Mouse (Mus musculus): ENCODE data around the gene Gm11027. TPM values are rescaled to one million over a fixed set of nuclear protein-coding genes. Genes with fewer than 3 reads are reported as not detected.

The Gm11027 gene
- polyA plus RNA-seq, 1 experiment from 2014 or later: not detected

- Histone ChIP-seq H3K27ac (ENCODE audit: low read depth, low read length) (no peak overlapping the region), H3K9me3 (ENCODE audit: control insufficient read depth, low read length) (no peaks in the 10 kb centered on the region), H3K4me1 (ENCODE audit: control insufficient read depth, insufficient read depth, low read length) (no peaks in the 10 kb centered on the region), H3K4me3 (ENCODE audit: low read depth, low read length) (no peak overlapping the region), H3K36me3 (ENCODE audit: control insufficient read depth, insufficient read depth, low read length) (no peaks in the 10 kb centered on the region), H3K4me2 (no peak overlapping the region), H3K27me3 (ENCODE audit: control insufficient read depth, insufficient read depth, low read length) (no peaks in the 10 kb centered on the region), H3K9ac (ENCODE audit: low read length) (no peak overlapping the region)
- ATAC-seq (ENCODE audit: low FRiP score) (no peak), DNase-seq (ENCODE audit: low spot score, missing footprints) (no peak)
- 94% methylated on average over 2 of the region's 2 CpGs for WGBS
Measured at GRCm38 (mm10) chr12:116271071-116271470, 4.1 kb upstream of the Gm11027 start.

GRCm38 (mm10) chr12:116273733-116274132 is 1.5 kb upstream of the Gm11027 start:
- H3K4me1 ChIP-seq (ENCODE audit: control insufficient read depth, insufficient read depth, low read length): no peaks in the 10 kb centered on the region
- H3K9ac ChIP-seq (ENCODE audit: low read length): no peak overlapping the region
- DNase-seq (ENCODE audit: low spot score, missing footprints): no peak
- no peaks in the 10 kb centered on the region for H3K36me3 ChIP-seq (ENCODE audit: control insufficient read depth, insufficient read depth, low read length)
- 57% methylated on average over 1 of the region's 1 CpGs for WGBS
- H3K4me2 ChIP-seq: no peak overlapping the region
- no peak overlapping the region for H3K4me3 ChIP-seq (ENCODE audit: low read depth, low read length)
- H3K9me3 ChIP-seq (ENCODE audit: control insufficient read depth, low read length): no peaks in the 10 kb centered on the region
- H3K27me3 ChIP-seq (ENCODE audit: control insufficient read depth, insufficient read depth, low read length): no peaks in the 10 kb centered on the region
- H3K27ac ChIP-seq (ENCODE audit: low read depth, low read length): no peak overlapping the region
- ATAC-seq (ENCODE audit: low FRiP score): no peak

GRCm38 (mm10) chr12:116275631-116276030 is 445 bp downstream of the Gm11027 start:
- ATAC-seq (ENCODE audit: low FRiP score) (no peak), DNase-seq (ENCODE audit: low spot score, missing footprints) (no peak)
- Histone ChIP-seq H3K9ac (ENCODE audit: low read length) (no peak overlapping the region), H3K27ac (ENCODE audit: low read depth, low read length) (no peak overlapping the region), H3K27me3 (ENCODE audit: control insufficient read depth, insufficient read depth, low read length) (no peaks in the 10 kb centered on the region), H3K9me3 (ENCODE audit: control insufficient read depth, low read length) (no peaks in the 10 kb centered on the region), H3K4me1 (ENCODE audit: control insufficient read depth, insufficient read depth, low read length) (no peaks in the 10 kb centered on the region), H3K4me3 (ENCODE audit: low read depth, low read length) (no peak overlapping the region), H3K36me3 (ENCODE audit: control insufficient read depth, insufficient read depth, low read length) (no peaks in the 10 kb centered on the region), H3K4me2 (no peak overlapping the region)
- 93% methylated on average over 4 of the region's 4 CpGs for WGBS

GRCm38 (mm10) chr12:116276961-116277360 is 1.8 kb downstream of the Gm11027 start:
- DNase-seq (ENCODE audit: low spot score, missing footprints) (no peak), ATAC-seq (ENCODE audit: low FRiP score) (no peak)
- no peak overlapping the region for H3K27ac ChIP-seq (ENCODE audit: low read depth, low read length)
- no peaks in the 10 kb centered on the region for H3K36me3 ChIP-seq (ENCODE audit: control insufficient read depth, insufficient read depth, low read length)
- H3K4me1 ChIP-seq (ENCODE audit: control insufficient read depth, insufficient read depth, low read length): peaks cover under 1% of the 10 kb centered on the region; the same call in 1 of the 2 replicates
- H3K4me2 ChIP-seq: no peak overlapping the region
- no peaks in the 10 kb centered on the region for H3K27me3 ChIP-seq (ENCODE audit: control insufficient read depth, insufficient read depth, low read length)
- H3K4me3 ChIP-seq (ENCODE audit: low read depth, low read length): no peak overlapping the region
- H3K9me3 ChIP-seq (ENCODE audit: control insufficient read depth, low read length): no peaks in the 10 kb centered on the region
- WGBS: 87% methylated on average over 2 of the region's 2 CpGs
- no peak overlapping the region for H3K9ac ChIP-seq (ENCODE audit: low read length)

- WGBS: 94% methylated on average over 1 of the region's 1 CpGs
- Histone ChIP-seq H3K9me3 (ENCODE audit: control insufficient read depth, low read length) (no peaks in the 10 kb centered on the region), H3K9ac (ENCODE audit: low read length) (no peak overlapping the region), H3K4me1 (ENCODE audit: control insufficient read depth, insufficient read depth, low read length) (peaks cover 3% of the 10 kb centered on the region), H3K27ac (ENCODE audit: low read depth, low read length) (no peak overlapping the region), H3K36me3 (ENCODE audit: control insufficient read depth, insufficient read depth, low read length) (no peaks in the 10 kb centered on the region), H3K27me3 (ENCODE audit: control insufficient read depth, insufficient read depth, low read length) (no peaks in the 10 kb centered on the region), H3K4me3 (ENCODE audit: low read depth, low read length) (no peak overlapping the region), H3K4me2 (no peak overlapping the region)
- DNase-seq (ENCODE audit: low spot score, missing footprints): no peak
- ATAC-seq (ENCODE audit: low FRiP score): no peak
Measured at GRCm38 (mm10) chr12:116278541-116278940, 3.4 kb downstream of the Gm11027 start.

GRCm38 (mm10) chr12:116279181-116279580 is 4.0 kb downstream of the Gm11027 start:
- 84% methylated on average over 2 of the region's 2 CpGs for WGBS

GRCm38 (mm10) chr12:116280149-116280652 is 5.0 kb downstream of the Gm11027 start:
- H3K27ac ChIP-seq (ENCODE audit: low read depth, low read length): peak overlapping the region; percentile 94
- no peaks in the 10 kb centered on the region for H3K27me3 ChIP-seq (ENCODE audit: control insufficient read depth, insufficient read depth, low read length)
- H3K9ac ChIP-seq (ENCODE audit: low read length): peak overlapping the region; percentile 82
- H3K4me2 ChIP-seq: peak overlapping the region; percentile 96
- ATAC-seq (ENCODE audit: low FRiP score): no peak
- no peaks in the 10 kb centered on the region for H3K36me3 ChIP-seq (ENCODE audit: control insufficient read depth, insufficient read depth, low read length)
- peak overlapping the region; percentile 95 for H3K4me3 ChIP-seq (ENCODE audit: low read depth, low read length)
- no peaks in the 10 kb centered on the region for H3K9me3 ChIP-seq (ENCODE audit: control insufficient read depth, low read length)
- no peak for DNase-seq (ENCODE audit: low spot score, missing footprints)
- WGBS: 0% methylated on average over 7 of the region's 7 CpGs
- peaks cover 3% of the 10 kb centered on the region for H3K4me1 ChIP-seq (ENCODE audit: control insufficient read depth, insufficient read depth, low read length)

More at GRCm38 (mm10) chr12:116279181-116279580, 4.0 kb downstream of the Gm11027 start:
- ATAC-seq (ENCODE audit: low FRiP score) (no peak), DNase-seq (ENCODE audit: low spot score, missing footprints) (no peak)
- Histone ChIP-seq H3K4me3 (ENCODE audit: low read depth, low read length) (no peak overlapping the region), H3K4me2 (no peak overlapping the region), H3K27me3 (ENCODE audit: control insufficient read depth, insufficient read depth, low read length) (no peaks in the 10 kb centered on the region), H3K36me3 (ENCODE audit: control insufficient read depth, insufficient read depth, low read length) (no peaks in the 10 kb centered on the region), H3K27ac (ENCODE audit: low read depth, low read length) (no peak overlapping the region), H3K4me1 (ENCODE audit: control insufficient read depth, insufficient read depth, low read length) (peaks cover 3% of the 10 kb centered on the region), H3K9ac (ENCODE audit: low read length) (no peak overlapping the region), H3K9me3 (ENCODE audit: control insufficient read depth, low read length) (no peaks in the 10 kb centered on the region)

- DNase-seq (ENCODE audit: low spot score, missing footprints): peak; percentile 100
- under 1% methylated on average over 64 of the region's 68 CpGs for WGBS
- H3K27me3 ChIP-seq (ENCODE audit: control insufficient read depth, insufficient read depth, low read length): no peaks in the 10 kb centered on the region
- peaks cover 3% of the 10 kb centered on the region for H3K4me1 ChIP-seq (ENCODE audit: control insufficient read depth, insufficient read depth, low read length)
- H3K9ac ChIP-seq (ENCODE audit: low read length): peak within 1 kb of the TSS; percentile 90
- peak within 1 kb of the TSS; percentile 96 for H3K4me2 ChIP-seq
- ATAC-seq (ENCODE audit: low FRiP score): peak; percentile 98
- H3K4me3 ChIP-seq (ENCODE audit: low read depth, low read length): peak within 1 kb of the TSS; percentile 95
- peak within 1 kb of the TSS; percentile 94 for H3K27ac ChIP-seq (ENCODE audit: low read depth, low read length)
- H3K9me3 ChIP-seq (ENCODE audit: control insufficient read depth, low read length): no peaks in the 10 kb centered on the region
- H3K36me3 ChIP-seq (ENCODE audit: control insufficient read depth, insufficient read depth, low read length): no peaks in the 10 kb centered on the region
Measured at GRCm38 (mm10) chr12:116280653-116281364, 5.6 kb downstream of the Gm11027 start, which contains the start of gene Esyt2. Gene Esyt2 (plus strand): TSS chr12:116281196.

GRCm38 (mm10) chr12:116281427-116282281 is 6.5 kb downstream of the Gm11027 start:
- Histone ChIP-seq H3K36me3 (ENCODE audit: control insufficient read depth, insufficient read depth, low read length) (no peaks in the 10 kb centered on the region), H3K4me1 (ENCODE audit: control insufficient read depth, insufficient read depth, low read length) (peaks cover 3% of the 10 kb centered on the region), H3K4me3 (ENCODE audit: low read depth, low read length) (peak overlapping the region; percentile 95), H3K27me3 (ENCODE audit: control insufficient read depth, insufficient read depth, low read length) (no peaks in the 10 kb centered on the region), H3K9ac (ENCODE audit: low read length) (peak overlapping the region; percentile 90), H3K27ac (ENCODE audit: low read depth, low read length) (peak overlapping the region; percentile 86), H3K4me2 (peak overlapping the region; percentile 96), H3K9me3 (ENCODE audit: control insufficient read depth, low read length) (no peaks in the 10 kb centered on the region)
- no peak for ATAC-seq (ENCODE audit: low FRiP score)
- under 1% methylated on average over 55 of the region's 55 CpGs for WGBS
- DNase-seq (ENCODE audit: low spot score, missing footprints): peak; percentile 87

Measured in midbrain, embryonic 11.5 days (tissue).